ENCODE assay signal across 9 mouse cellular contexts in the genomic region with DNA sequence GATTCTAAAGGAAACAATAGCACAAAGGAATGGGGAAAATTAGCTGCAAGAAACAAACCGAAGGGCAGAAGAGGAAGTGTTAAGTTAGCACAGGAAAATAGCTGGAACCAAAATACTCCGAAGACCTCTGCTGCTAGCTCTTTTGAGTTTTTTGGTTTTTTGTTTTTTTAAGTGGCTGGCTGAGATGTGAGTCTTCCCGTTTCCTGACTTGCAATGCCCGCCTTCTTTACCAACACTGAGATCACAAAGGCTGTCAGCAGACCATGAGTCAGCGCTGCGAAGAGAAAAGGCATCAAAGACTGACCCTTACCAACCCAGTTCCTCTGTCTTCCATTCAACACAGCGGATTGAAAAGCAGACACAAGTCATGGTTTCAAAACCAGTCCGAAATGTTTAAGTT. TPM values are rescaled to one million over a fixed set of nuclear protein-coding genes. Genes with fewer than 3 reads are reported as not detected.
A peak's percentile ranks its signal among the peaks of the same experiment; 100 is the strongest.
DNase-seq lines count a peak whose midpoint lies in the region; ATAC-seq and TF ChIP-seq lines count a peak whose summit lies in the region.
"Had no signal": no experiment of that assay in that cellular context is flagged by ENCODE, and none has a peak within 500 bp of the region (broad histone marks: within the 10 kb centered on the region; RNA-seq: fewer than 3 reads in every experiment).

No protein-coding gene starts in this region.

- no peak for ATAC-seq in hindbrain, embryonic 12.5 days (ENCODE audit: low FRiP score)
- no peak for ATAC-seq in erythroid progenitor cell, adult 5-6 weeks (replicated peaks; ENCODE audit: low FRiP score, poor library complexity, severe bottlenecking)

- H3K27me3 ChIP-seq in hindbrain, embryonic 10.5 days (ENCODE audit: insufficient read depth, poor library complexity, severe bottlenecking): no peaks in the 10 kb centered on the region
- no peaks in the 10 kb centered on the region for H3K27me3 ChIP-seq in hindbrain, embryonic 12.5 days
- H3K27me3 ChIP-seq: limb, embryonic 15.5 days had no signal

- H3K4me2 ChIP-seq in hindbrain, embryonic 12.5 days (replicated peaks): no peak overlapping the region
- H3K4me2 ChIP-seq: limb, embryonic 15.5 days had no signal

- in situ Hi-C loops in ES-E14 (cut with MboI; ENCODE audit: low sequenced_read_pairs in 2 of 2, unreplicated experiment in 2 of 2): no loop called here

- no peak overlapping the region for H3K4me3 ChIP-seq in hindbrain, embryonic 10.5 days
- no peak overlapping the region for H3K4me3 ChIP-seq in hindbrain, embryonic 12.5 days
- no peak overlapping the region for H3K4me3 ChIP-seq in ES-E14 (ENCODE audit: insufficient read depth in 1 of 2, low read depth in 1 of 2, low read length in 2 of 2, poor library complexity in 1 of 2, severe bottlenecking in 1 of 2)
- H3K4me3 ChIP-seq: limb, embryonic 15.5 days had no signal

- H3K9me3 ChIP-seq in hindbrain, embryonic 10.5 days: no peaks in the 10 kb centered on the region
- no peaks in the 10 kb centered on the region for H3K9me3 ChIP-seq in hindbrain, embryonic 12.5 days (replicated peaks)
- no peaks in the 10 kb centered on the region for H3K9me3 ChIP-seq in ES-E14 (ENCODE audit: control insufficient read depth, insufficient read depth, low read depth, low read length)
- H3K9me3 ChIP-seq: limb, embryonic 15.5 days had no signal

- H3K36me3 ChIP-seq in hindbrain, embryonic 10.5 days: no peaks in the 10 kb centered on the region
- no peaks in the 10 kb centered on the region for H3K36me3 ChIP-seq in hindbrain, embryonic 12.5 days
- no peaks in the 10 kb centered on the region for H3K36me3 ChIP-seq in ES-E14 (ENCODE audit: control insufficient read depth, insufficient read depth, low read length, poor library complexity, severe bottlenecking)
- H3K36me3 ChIP-seq: limb, embryonic 15.5 days had no signal

- no peak overlapping the region for H3K9ac ChIP-seq in hindbrain, embryonic 12.5 days
- H3K9ac ChIP-seq in ES-E14 (ENCODE audit: insufficient read depth, low read depth, low read length, poor library complexity, severe bottlenecking): no peak overlapping the region
- H3K9ac ChIP-seq: limb, embryonic 15.5 days had no signal

- no peaks in the 10 kb centered on the region; the same call in 1 of the 2 replicates for H3K4me1 ChIP-seq in hindbrain, embryonic 10.5 days (replicated peaks)
- no peaks in the 10 kb centered on the region for H3K4me1 ChIP-seq in hindbrain, embryonic 12.5 days
- peaks cover 0 to 2% of the 10 kb centered on the region in 2 experiments; a peak in 3 of 4 replicates for H3K4me1 ChIP-seq in ES-E14 (ENCODE audit: control insufficient read depth in 2 of 2, insufficient read depth in 2 of 2, low read length in 2 of 2, poor library complexity in 1 of 2)
- H3K4me1 ChIP-seq: limb, embryonic 15.5 days had no signal

- DNase-seq in hindbrain, embryonic 10.5 days (ENCODE audit: low spot score): peak; percentile 29
- DNase-seq in ES-E14 (ENCODE audit: low read depth, low spot score): no peak
- peak; percentile 72 for DNase-seq in fibroblast of lung, adult 2 months (ENCODE audit: low read depth)
- peak; percentile 49 for DNase-seq in lung, postnatal 10 days
- no peak for DNase-seq in cerebellum, adult 9-10 months
- no peak for DNase-seq in cerebellum, postnatal 10 days

- WGBS in hindbrain, embryonic 10.5 days: 37% methylated on average over 8 of the region's 8 CpGs
- WGBS in hindbrain, embryonic 12.5 days: 33% methylated on average over 8 of the region's 8 CpGs

- peak overlapping the region; percentile 35; the same call in 1 of the 2 replicates for H3K27ac ChIP-seq in hindbrain, embryonic 10.5 days
- no peak overlapping the region for H3K27ac ChIP-seq in hindbrain, embryonic 12.5 days
- H3K27ac ChIP-seq in ES-E14 (ENCODE audit: insufficient read depth, low read depth, low read length, poor library complexity, severe bottlenecking): no peak overlapping the region
- H3K27ac ChIP-seq: limb, embryonic 15.5 days had no signal

TF ChIP-seq in ES-E14, 5 proteins besides CTCF, POLR2A, EP300 and RAD21:
- TF ChIP-seq MAFK (IDR thresholded peaks at IDR 0.05; ENCODE audit: insufficient read depth, low read depth, low read length) (peak; percentile 54; the same call in 1 of the 2 replicates), ZC3H11A (IDR thresholded peaks at IDR 0.05; ENCODE audit: borderline replicate concordance, low read depth, low read length) (no peak)

RNA-seq across cellular contexts. Expression of gene S1pr1, which starts 25.5 kb away (rescaled TPM):
- 12.1 and 12.8 TPM in 2 replicates for polyA plus RNA-seq in hindbrain, embryonic 10.5 days (2016; fragmentation: Nextera tagmentation; extraction: Ambion mirVana)
- polyA plus RNA-seq in hindbrain, embryonic 12.5 days (2016; fragmentation: Nextera tagmentation; extraction: Ambion mirVana): 17.1 and 22.5 TPM in 2 replicates
- 0.85 and 2.5 TPM in 2 replicates for total RNA-seq in ES-E14 (2012; rRNA removed)
- 15.5 and 19.7 TPM in 2 replicates for total RNA-seq in erythroid progenitor cell, adult 5-6 weeks (2015; ENCODE audit: low replicate concordance)
- 2.2 and 5.4 TPM in 2 replicates for total RNA-seq in erythroid progenitor cell, adult 5-6 weeks (2017; ENCODE audit: low replicate concordance)

Comparison
In these comparisons a context has a peak if more than half of its experiments do, and no peak if none do; other contexts are left out.
1. DNase-seq: peak in hindbrain, embryonic 10.5 days (single experiment), fibroblast of lung, adult 2 months (single experiment) and lung, postnatal 10 days (single experiment); none in ES-E14 (single experiment), cerebellum, adult 9-10 months (single experiment) and cerebellum, postnatal 10 days (0 of 2).